Mouse (Mus musculus) layer of hippocampus, postnatal 36 days (tissue): ENCODE measurements around the gene Kdelc2. TPM values are rescaled to one million over a fixed set of nuclear protein-coding genes. Genes with fewer than 3 reads are reported as not detected.
A peak's percentile ranks its signal among the peaks of the same experiment; 100 is the strongest.

ENCODE experiments used
- DNase-seq, 2 experiments: peaks; one replicate each; pipeline ENCODE4 v3.0.0; 2022
- total RNA-seq, 2 experiments: library from RNA; stranded (reverse); gene quantifications; 2 replicates each; pipeline ENCODE4 v1.2.3; 2021

The Kdelc2 gene
- 1 to 10 TPM; 4.6 to 4.8 TPM for total RNA-seq

GRCm38 (mm10) chr9:53383951-53384866 is at the start of gene Kdelc2:
Gene Kdelc2, plus strand, starts transcription at chr9:53384025.
- DNase-seq, result peak; percentile 66 to 68

GRCm38 (mm10) chr9:53335131-53335530 is 48.7 kb upstream of the Kdelc2 start:
- DNase-seq, result no peak

- DNase-seq, result no peak
Observed at GRCm38 (mm10) chr9:53339603-53340002, 44.2 kb upstream of the Kdelc2 start.

GRCm38 (mm10) chr9:53340328-53340916 is 43.4 kb upstream of the Kdelc2 start:
- no peak for DNase-seq

- DNase-seq, result peak; percentile 4 to 6
Observed at GRCm38 (mm10) chr9:53340969-53341368, 42.9 kb upstream of the Kdelc2 start.

GRCm38 (mm10) chr9:53341981-53342380 is 41.8 kb upstream of the Kdelc2 start:
- no peak for DNase-seq

- peak in 1 of 2 experiments; percentile 7 for DNase-seq
Observed at GRCm38 (mm10) chr9:53344646-53345432, 39.0 kb upstream of the Kdelc2 start.

- no peak for DNase-seq
Observed at GRCm38 (mm10) chr9:53345728-53346127, 38.1 kb upstream of the Kdelc2 start.

- no peak for DNase-seq
Observed at GRCm38 (mm10) chr9:53346402-53346801, 37.4 kb upstream of the Kdelc2 start.

- DNase-seq, result no peak
Observed at GRCm38 (mm10) chr9:53349211-53349610, 34.6 kb upstream of the Kdelc2 start.

GRCm38 (mm10) chr9:53350331-53350730 is 33.5 kb upstream of the Kdelc2 start:
- no peak for DNase-seq

GRCm38 (mm10) chr9:53351899-53352298 is 31.9 kb upstream of the Kdelc2 start:
- DNase-seq, result no peak

- DNase-seq, result no peak
Observed at GRCm38 (mm10) chr9:53353161-53353560, 30.7 kb upstream of the Kdelc2 start.

- no peak for DNase-seq
Observed at GRCm38 (mm10) chr9:53356219-53357155, 27.3 kb upstream of the Kdelc2 start.

GRCm38 (mm10) chr9:53371339-53371738 is 12.5 kb upstream of the Kdelc2 start:
- no peak for DNase-seq

- DNase-seq, result no peak
Observed at GRCm38 (mm10) chr9:53375907-53376306, 7.9 kb upstream of the Kdelc2 start.

- DNase-seq, result no peak
Observed at GRCm38 (mm10) chr9:53376820-53377219, 7.0 kb upstream of the Kdelc2 start.

- DNase-seq, result no peak
Observed at GRCm38 (mm10) chr9:53377597-53377996, 6.2 kb upstream of the Kdelc2 start.

GRCm38 (mm10) chr9:53378171-53378570 is 5.7 kb upstream of the Kdelc2 start:
- no peak for DNase-seq

- no peak for DNase-seq
Observed at GRCm38 (mm10) chr9:53380595-53380994, 3.2 kb upstream of the Kdelc2 start.

- DNase-seq, result no peak
Observed at GRCm38 (mm10) chr9:53381113-53381615, 2.7 kb upstream of the Kdelc2 start.

- no peak for DNase-seq
Observed at GRCm38 (mm10) chr9:53384873-53385272, 1.0 kb downstream of the Kdelc2 start.
